Mouse (Mus musculus): Measurements from ENCODE around the gene Slc38a8. TPM values are rescaled to one million over a fixed set of nuclear protein-coding genes. Genes with fewer than 3 reads are reported as not detected.
A peak's percentile ranks its signal among the peaks of the same experiment; 100 is the strongest.

The Slc38a8 gene
- polyA plus RNA-seq, 1 experiment from 2014 or later, result 0.17 TPM

DNA sequence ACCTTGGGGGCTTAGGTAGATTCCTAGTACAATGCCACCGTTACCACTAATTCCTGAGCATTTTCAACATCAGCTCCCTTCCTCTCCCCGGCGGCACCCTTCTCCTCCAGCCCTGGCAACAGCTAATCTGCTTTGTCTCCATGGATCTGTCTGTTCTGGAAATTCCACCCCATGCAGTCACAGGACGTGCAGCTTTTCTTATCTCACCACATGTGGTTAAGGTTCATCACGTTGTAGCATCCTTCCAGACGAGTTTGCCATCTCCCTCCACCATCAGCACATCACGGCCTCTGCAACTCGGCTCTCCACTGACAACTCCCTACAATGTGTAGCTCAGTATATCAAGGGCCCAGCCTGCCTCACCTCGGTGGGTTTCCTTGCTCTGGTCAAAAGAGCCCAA is 4.0 kb upstream of the Slc38a8 start:
- Histone ChIP-seq H3K36me3 (ENCODE audit: control insufficient read depth, insufficient read depth, low read length) (peaks cover 40% of the 10 kb centered on the region), H3K4me1 (ENCODE audit: control insufficient read depth, insufficient read depth, low read length) (no peaks in the 10 kb centered on the region), H3K4me2 (ENCODE audit: low read depth, low read length) (no peak overlapping the region), H3K9ac (ENCODE audit: low read depth, low read length) (no peak overlapping the region), H3K9me3 (ENCODE audit: control insufficient read depth, low read length) (no peaks in the 10 kb centered on the region), H3K27ac (replicated peaks; ENCODE audit: low read depth, low read length) (no peak overlapping the region), H3K4me3 (ENCODE audit: low read depth, low read length) (no peak overlapping the region), H3K27me3 (replicated peaks; ENCODE audit: control insufficient read depth, insufficient read depth, low read length) (no peaks in the 10 kb centered on the region)
- ATAC-seq (ENCODE audit: low read depth), result peak; percentile 30; the same call in 1 of the 2 replicates
- 46% methylated on average over 9 of the region's 9 CpGs for WGBS
- DNase-seq (ENCODE audit: low spot score), result peak; percentile 26

DNA sequence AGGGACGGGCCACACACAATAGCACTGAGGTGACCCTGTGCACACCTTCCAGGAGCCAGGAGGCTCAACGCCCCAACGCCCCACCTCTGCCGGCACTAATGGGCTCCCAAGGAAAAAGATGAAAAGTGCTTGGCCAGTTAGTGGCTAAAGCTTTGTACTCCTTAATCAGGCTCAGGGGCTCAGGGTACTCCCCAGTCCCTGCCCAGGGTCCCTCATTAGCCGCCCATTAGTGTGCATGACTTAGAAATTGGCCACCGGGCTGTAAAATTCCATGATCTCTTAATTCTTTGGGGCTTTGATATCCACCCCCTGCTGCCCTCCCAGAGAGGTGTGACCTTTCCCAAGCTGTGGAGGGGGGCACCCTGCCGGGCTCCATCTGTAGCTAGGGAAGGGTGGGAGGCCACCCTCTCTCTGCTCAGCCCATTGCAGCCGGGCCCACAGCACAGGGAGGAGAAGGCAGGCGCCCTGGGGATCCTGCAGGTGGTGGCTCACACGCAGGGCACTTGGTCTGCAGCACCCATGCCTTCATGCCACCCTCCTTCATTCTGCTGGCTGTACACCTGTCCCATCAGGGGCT is 1.8 kb upstream of the Slc38a8 start:
- 44% methylated on average over 7 of the region's 10 CpGs for WGBS

DNA sequence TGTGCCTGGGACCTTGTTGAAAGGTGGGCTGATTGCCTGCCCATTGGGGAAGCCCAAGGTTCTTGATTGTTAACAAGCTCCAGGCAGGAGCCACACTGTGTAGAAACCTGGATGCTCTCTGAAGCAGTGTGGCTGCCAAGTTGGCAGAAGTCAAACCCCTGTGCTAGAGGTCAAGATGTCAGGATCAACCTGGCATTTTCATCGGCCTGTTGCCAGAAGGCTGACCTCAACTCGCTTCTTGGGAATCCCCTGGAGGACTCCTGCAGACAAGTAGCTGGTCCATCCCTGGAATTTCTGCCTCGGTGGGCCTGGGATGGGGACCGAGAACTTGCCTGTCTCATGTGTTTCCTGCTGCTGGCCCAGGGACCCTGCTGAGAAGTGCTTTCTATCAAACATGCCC is 613 bp upstream of the Slc38a8 start:
- H3K36me3 ChIP-seq (ENCODE audit: control insufficient read depth, insufficient read depth, low read length), result peaks cover 8% of the 10 kb centered on the region
- no peaks in the 10 kb centered on the region for H3K4me1 ChIP-seq (ENCODE audit: control insufficient read depth, insufficient read depth, low read length)
- no peak overlapping the region for H3K4me2 ChIP-seq (ENCODE audit: low read depth, low read length)
- H3K27ac ChIP-seq (replicated peaks; ENCODE audit: low read depth, low read length), result no peak overlapping the region
- ATAC-seq (ENCODE audit: low read depth) (no peak), DNase-seq (ENCODE audit: low spot score) (no peak)
- WGBS, result 47% methylated on average over 4 of the region's 4 CpGs
- no peaks in the 10 kb centered on the region for H3K9me3 ChIP-seq (ENCODE audit: control insufficient read depth, low read length)
- no peak overlapping the region for H3K4me3 ChIP-seq (ENCODE audit: low read depth, low read length)
- no peak overlapping the region for H3K9ac ChIP-seq (ENCODE audit: low read depth, low read length)
- no peaks in the 10 kb centered on the region for H3K27me3 ChIP-seq (replicated peaks; ENCODE audit: control insufficient read depth, insufficient read depth, low read length)

More for the DNA sequence above, 1.8 kb upstream of the Slc38a8 start:
- H3K9me3 ChIP-seq (ENCODE audit: control insufficient read depth, low read length), result no peaks in the 10 kb centered on the region
- H3K27me3 ChIP-seq (replicated peaks; ENCODE audit: control insufficient read depth, insufficient read depth, low read length), result no peaks in the 10 kb centered on the region
- H3K4me3 ChIP-seq (ENCODE audit: low read depth, low read length), result no peak overlapping the region
- ATAC-seq (ENCODE audit: low read depth), result peak; percentile 62
- H3K4me1 ChIP-seq (ENCODE audit: control insufficient read depth, insufficient read depth, low read length), result no peaks in the 10 kb centered on the region
- no peak overlapping the region for H3K27ac ChIP-seq (replicated peaks; ENCODE audit: low read depth, low read length)
- peak; percentile 31 for DNase-seq (ENCODE audit: low spot score)
- no peak overlapping the region for H3K9ac ChIP-seq (ENCODE audit: low read depth, low read length)
- H3K4me2 ChIP-seq (ENCODE audit: low read depth, low read length), result no peak overlapping the region
- H3K36me3 ChIP-seq (ENCODE audit: control insufficient read depth, insufficient read depth, low read length), result peaks cover 18% of the 10 kb centered on the region

DNA sequence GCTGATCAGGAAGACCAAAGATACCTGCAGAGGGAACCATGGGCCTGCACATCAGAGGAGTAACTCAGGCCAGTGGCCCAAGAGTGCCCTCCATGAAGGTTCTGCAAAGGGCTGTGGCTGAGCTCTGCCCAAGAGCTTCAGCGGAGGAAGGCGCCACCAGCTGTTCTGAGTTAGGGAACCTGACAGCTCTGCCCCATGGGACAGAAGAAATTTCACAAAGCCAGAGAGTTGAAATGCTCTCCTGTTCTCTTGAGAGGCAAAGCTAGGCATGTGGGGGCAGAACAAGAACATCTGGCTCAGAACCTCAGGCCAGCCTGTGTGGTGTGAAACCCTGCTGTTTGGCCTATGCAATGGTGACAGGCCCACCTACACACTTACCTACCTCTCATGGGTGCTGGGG is 1.7 kb downstream of the Slc38a8 start:
- Histone ChIP-seq H3K9me3 (ENCODE audit: control insufficient read depth, low read length) (no peaks in the 10 kb centered on the region), H3K9ac (ENCODE audit: low read depth, low read length) (no peak overlapping the region), H3K4me2 (ENCODE audit: low read depth, low read length) (no peak overlapping the region), H3K36me3 (ENCODE audit: control insufficient read depth, insufficient read depth, low read length) (no peaks in the 10 kb centered on the region), H3K27me3 (replicated peaks; ENCODE audit: control insufficient read depth, insufficient read depth, low read length) (no peaks in the 10 kb centered on the region), H3K4me3 (ENCODE audit: low read depth, low read length) (no peak overlapping the region), H3K27ac (replicated peaks; ENCODE audit: low read depth, low read length) (no peak overlapping the region), H3K4me1 (ENCODE audit: control insufficient read depth, insufficient read depth, low read length) (no peaks in the 10 kb centered on the region)
- 59% methylated on average over 2 of the region's 2 CpGs for WGBS
- no peak for ATAC-seq (ENCODE audit: low read depth)
- DNase-seq (ENCODE audit: low spot score), result no peak

DNA sequence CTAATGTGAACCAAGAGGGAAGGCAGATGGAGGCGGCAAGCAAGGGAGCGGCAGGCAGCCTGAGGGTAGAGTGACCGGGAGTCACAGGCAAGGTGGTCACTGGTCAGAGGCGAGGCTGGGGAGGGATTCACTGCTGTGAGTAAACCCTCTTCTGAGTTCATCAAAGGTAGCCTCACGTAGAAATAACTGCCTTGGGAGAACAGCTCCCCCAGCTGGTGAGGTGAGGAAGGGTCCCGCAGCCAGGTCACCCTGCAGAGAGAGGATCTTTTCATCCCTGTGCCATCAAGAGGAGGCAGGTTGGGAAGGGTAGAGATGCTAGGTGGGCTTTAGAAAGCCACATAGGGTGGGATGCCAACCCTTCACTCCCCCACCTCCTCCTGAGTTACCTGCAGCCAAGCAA is 4.7 kb downstream of the Slc38a8 start:
- Histone ChIP-seq H3K27me3 (replicated peaks; ENCODE audit: control insufficient read depth, insufficient read depth, low read length) (no peaks in the 10 kb centered on the region), H3K4me1 (ENCODE audit: control insufficient read depth, insufficient read depth, low read length) (no peaks in the 10 kb centered on the region), H3K36me3 (ENCODE audit: control insufficient read depth, insufficient read depth, low read length) (no peaks in the 10 kb centered on the region), H3K9me3 (ENCODE audit: control insufficient read depth, low read length) (no peaks in the 10 kb centered on the region), H3K27ac (replicated peaks; ENCODE audit: low read depth, low read length) (no peak overlapping the region), H3K4me2 (ENCODE audit: low read depth, low read length) (no peak overlapping the region), H3K9ac (ENCODE audit: low read depth, low read length) (no peak overlapping the region), H3K4me3 (ENCODE audit: low read depth, low read length) (no peak overlapping the region)
- DNase-seq (ENCODE audit: low spot score), result no peak
- no peak for ATAC-seq (ENCODE audit: low read depth)
- 28% methylated on average over 6 of the region's 6 CpGs for WGBS

DNA sequence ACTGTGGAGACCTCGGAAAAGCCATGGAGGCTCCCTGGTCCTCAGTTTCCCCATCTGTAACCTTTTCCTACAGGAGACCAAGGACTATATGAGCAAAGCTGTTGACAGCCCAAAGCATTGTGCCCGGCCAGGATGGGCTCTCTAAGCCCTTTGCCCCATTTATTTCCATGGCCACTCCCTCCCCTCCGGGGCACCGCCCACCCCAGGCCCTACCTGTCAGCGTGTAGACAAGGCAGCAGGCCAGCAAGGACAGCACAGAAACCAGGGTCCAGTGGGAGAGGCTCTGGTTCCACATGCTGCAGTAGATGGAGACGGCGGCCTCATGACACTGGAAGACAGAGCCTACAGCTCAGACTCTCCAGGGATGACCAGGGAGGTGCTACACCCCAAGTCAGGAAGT is 14.4 kb downstream of the Slc38a8 start:
- Histone ChIP-seq H3K9me3 (ENCODE audit: control insufficient read depth, low read length) (no peaks in the 10 kb centered on the region), H3K27ac (replicated peaks; ENCODE audit: low read depth, low read length) (no peak overlapping the region), H3K9ac (ENCODE audit: low read depth, low read length) (no peak overlapping the region), H3K36me3 (ENCODE audit: control insufficient read depth, insufficient read depth, low read length) (no peaks in the 10 kb centered on the region), H3K4me3 (ENCODE audit: low read depth, low read length) (no peak overlapping the region), H3K4me1 (ENCODE audit: control insufficient read depth, insufficient read depth, low read length) (no peaks in the 10 kb centered on the region; the same call in 1 of the 2 replicates), H3K27me3 (replicated peaks; ENCODE audit: control insufficient read depth, insufficient read depth, low read length) (no peaks in the 10 kb centered on the region), H3K4me2 (ENCODE audit: low read depth, low read length) (no peak overlapping the region)
- WGBS, result 61% methylated on average over 7 of the region's 7 CpGs
- ATAC-seq (ENCODE audit: low read depth) (no peak), DNase-seq (ENCODE audit: low spot score) (no peak)

DNA sequence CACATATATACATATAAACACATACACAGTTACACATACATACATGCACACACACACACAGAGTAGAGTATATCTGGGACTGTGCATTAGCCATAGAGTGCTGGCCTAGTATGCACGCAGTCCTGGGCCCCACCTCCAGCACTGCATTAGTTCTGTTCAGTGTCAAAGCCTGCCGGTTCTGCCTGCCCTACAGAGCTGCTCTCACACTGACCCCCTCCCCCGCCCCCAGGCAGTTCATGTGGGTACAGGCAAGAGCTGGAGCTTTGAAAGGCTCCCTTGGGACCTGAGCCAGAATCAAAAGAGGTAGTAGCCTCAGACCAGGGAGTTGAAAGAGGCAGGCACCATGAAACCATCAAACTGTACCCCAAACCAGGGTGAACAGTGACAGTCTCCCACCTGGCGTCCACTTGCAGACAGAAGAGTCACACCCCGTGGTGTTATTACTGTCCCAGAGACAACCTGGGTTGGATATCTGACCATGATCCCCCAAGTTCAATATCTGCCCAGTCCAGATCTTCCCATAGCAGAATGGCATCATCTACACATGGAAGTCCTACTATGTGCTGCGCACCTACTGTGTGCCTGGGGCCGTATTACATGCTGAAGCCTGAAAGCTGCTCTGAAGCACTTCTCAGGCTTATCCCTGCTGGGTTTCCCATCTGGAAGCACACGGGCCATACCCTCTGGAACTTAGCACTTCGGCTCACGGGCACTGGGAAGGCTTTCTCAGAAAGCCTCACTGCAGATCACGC is 17.2 kb downstream of the Slc38a8 start:
- Histone ChIP-seq H3K4me1 (ENCODE audit: control insufficient read depth, insufficient read depth, low read length) (no peaks in the 10 kb centered on the region), H3K27me3 (replicated peaks; ENCODE audit: control insufficient read depth, insufficient read depth, low read length) (no peaks in the 10 kb centered on the region), H3K4me3 (ENCODE audit: low read depth, low read length) (no peak overlapping the region), H3K9ac (ENCODE audit: low read depth, low read length) (no peak overlapping the region), H3K4me2 (ENCODE audit: low read depth, low read length) (no peak overlapping the region), H3K27ac (replicated peaks; ENCODE audit: low read depth, low read length) (no peak overlapping the region), H3K9me3 (ENCODE audit: control insufficient read depth, low read length) (no peaks in the 10 kb centered on the region), H3K36me3 (ENCODE audit: control insufficient read depth, insufficient read depth, low read length) (no peaks in the 10 kb centered on the region)
- DNase-seq (ENCODE audit: low spot score) (no peak), ATAC-seq (ENCODE audit: low read depth) (no peak)
- WGBS, result 77% methylated on average over 11 of the region's 11 CpGs

DNA sequence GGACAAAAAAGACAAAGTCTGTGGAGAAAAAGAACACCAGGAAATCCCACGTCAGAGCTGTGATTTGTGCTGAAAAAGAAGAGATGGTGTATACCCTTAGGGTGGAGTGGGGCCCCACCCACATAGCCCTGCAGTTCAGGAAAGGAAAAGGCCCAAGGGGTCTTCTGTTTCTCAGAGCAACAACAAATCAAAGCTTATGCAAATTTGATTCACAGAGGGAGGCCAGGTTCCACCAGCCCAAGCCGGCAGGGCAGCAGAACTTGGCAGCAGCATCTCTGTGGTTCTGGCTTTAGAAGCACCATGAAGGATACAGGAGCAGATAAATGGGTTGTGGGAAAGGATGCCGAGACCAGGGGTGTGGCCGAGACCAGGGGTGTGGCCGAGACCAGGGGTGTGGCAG is 22.8 kb downstream of the Slc38a8 start:
- Histone ChIP-seq H3K9ac (ENCODE audit: low read depth, low read length) (no peak overlapping the region), H3K4me2 (ENCODE audit: low read depth, low read length) (no peak overlapping the region), H3K27me3 (replicated peaks; ENCODE audit: control insufficient read depth, insufficient read depth, low read length) (no peaks in the 10 kb centered on the region), H3K4me3 (ENCODE audit: low read depth, low read length) (no peak overlapping the region), H3K9me3 (ENCODE audit: control insufficient read depth, low read length) (no peaks in the 10 kb centered on the region), H3K27ac (replicated peaks; ENCODE audit: low read depth, low read length) (no peak overlapping the region), H3K36me3 (ENCODE audit: control insufficient read depth, insufficient read depth, low read length) (no peaks in the 10 kb centered on the region), H3K4me1 (ENCODE audit: control insufficient read depth, insufficient read depth, low read length) (no peaks in the 10 kb centered on the region)
- ATAC-seq (ENCODE audit: low read depth) (no peak), DNase-seq (ENCODE audit: low spot score) (no peak)
- 27% methylated on average over 5 of the region's 5 CpGs for WGBS

DNA sequence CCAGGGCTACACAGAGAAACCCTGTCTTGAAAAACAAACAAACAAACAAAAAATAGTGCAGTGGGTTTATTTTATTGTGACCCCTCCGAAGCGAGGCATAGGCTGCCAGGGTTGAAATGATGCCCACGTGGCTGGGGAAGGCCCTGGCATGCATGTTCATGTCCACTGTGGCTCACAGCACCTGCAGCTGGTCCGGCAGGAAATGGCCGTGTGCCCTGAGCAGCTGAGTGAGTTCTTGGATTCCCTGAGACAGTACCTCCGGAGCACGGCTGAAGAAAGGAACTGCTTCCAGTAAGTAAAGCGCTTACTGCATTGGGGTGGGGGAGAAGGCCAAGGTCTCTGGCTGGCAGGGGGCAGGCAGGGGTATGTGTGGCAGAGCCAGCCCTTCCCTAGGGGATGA is 33.4 kb downstream of the Slc38a8 start:
- DNase-seq (ENCODE audit: low spot score), result no peak
- peaks cover 4% of the 10 kb centered on the region; the same call in 1 of the 2 replicates for H3K4me1 ChIP-seq (ENCODE audit: control insufficient read depth, insufficient read depth, low read length)
- H3K9me3 ChIP-seq (ENCODE audit: control insufficient read depth, low read length), result no peaks in the 10 kb centered on the region
- H3K4me2 ChIP-seq (ENCODE audit: low read depth, low read length), result no peak overlapping the region
- no peak for ATAC-seq (ENCODE audit: low read depth)
- H3K36me3 ChIP-seq (ENCODE audit: control insufficient read depth, insufficient read depth, low read length), result no peaks in the 10 kb centered on the region
- H3K4me3 ChIP-seq (ENCODE audit: low read depth, low read length), result no peak overlapping the region
- no peak overlapping the region for H3K27ac ChIP-seq (replicated peaks; ENCODE audit: low read depth, low read length)
- peaks cover 21% of the 10 kb centered on the region for H3K27me3 ChIP-seq (replicated peaks; ENCODE audit: control insufficient read depth, insufficient read depth, low read length)
- no peak overlapping the region for H3K9ac ChIP-seq (ENCODE audit: low read depth, low read length)
- WGBS, result 76% methylated on average over 8 of the region's 8 CpGs

All from embryonic facial prominence, embryonic 14.5 days (tissue).